ENCODE assay signal across 23 mouse cellular contexts in the genomic region with DNA sequence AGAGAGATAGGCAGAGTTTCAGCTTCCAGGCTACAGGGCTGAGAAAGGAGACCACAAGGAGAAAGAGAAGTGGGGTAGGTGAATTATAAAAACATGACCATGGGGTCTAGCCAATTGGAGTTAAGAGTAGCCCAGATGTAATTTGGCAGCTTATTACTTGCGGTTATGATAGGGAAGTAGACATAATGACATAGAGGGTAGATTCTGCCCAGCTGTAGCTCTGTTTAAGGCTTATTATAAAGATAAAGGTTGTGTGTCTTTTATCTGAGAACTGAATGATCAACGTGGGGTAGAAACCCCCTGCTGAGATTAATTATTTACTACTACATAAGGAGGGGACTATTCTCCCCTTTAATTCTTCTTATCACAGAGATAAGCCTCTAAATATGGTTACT.
"Had no signal": no experiment of that assay in that cellular context is flagged by ENCODE, and none has a peak within 500 bp of the region (broad histone marks: within the 10 kb centered on the region; RNA-seq: fewer than 3 reads in every experiment).

No protein-coding gene starts in this region.

- H3K9me3 ChIP-seq: limb, embryonic 12.5 days; limb, embryonic 15.5 days; midbrain, embryonic 12.5 days; neural tube, embryonic 13.5 days had no signal

- H3K4me2 ChIP-seq: limb, embryonic 12.5 days; limb, embryonic 15.5 days; liver, embryonic 11.5 days; lung, embryonic 14.5 days; midbrain, embryonic 12.5 days; neural tube, embryonic 13.5 days had no signal

- H3K27me3 ChIP-seq: limb, embryonic 12.5 days; limb, embryonic 15.5 days; midbrain, embryonic 12.5 days; neural tube, embryonic 13.5 days had no signal

- ATAC-seq: liver, postnatal 0 days; lung, postnatal 0 days; midbrain, embryonic 16.5 days had no signal

- H3K9ac ChIP-seq: limb, embryonic 12.5 days; limb, embryonic 15.5 days; liver, embryonic 14.5 days; liver, postnatal 0 days; lung, embryonic 14.5 days; midbrain, embryonic 12.5 days; neural tube, embryonic 13.5 days had no signal

- DNase-seq: kidney, adult 11 months; kidney, postnatal 36 days; left cerebral cortex, postnatal 4 days; liver, postnatal 0 days; lung, embryonic 14.5 days; retina, postnatal 1 day; right cerebral cortex, postnatal 25 days; spleen, adult 18-20 months; thymus, adult 18-20 months; thymus, postnatal 14 days; thymus, postnatal 4 days had no signal

- H3K36me3 ChIP-seq: limb, embryonic 12.5 days; limb, embryonic 15.5 days; midbrain, embryonic 12.5 days; neural tube, embryonic 13.5 days had no signal

- H3K27ac ChIP-seq: kidney, postnatal 0 days; limb, embryonic 12.5 days; limb, embryonic 15.5 days; liver, embryonic 14.5 days; macrophage; midbrain, embryonic 12.5 days; neural tube, embryonic 13.5 days had no signal

- H3K4me3 ChIP-seq: limb, embryonic 12.5 days; limb, embryonic 15.5 days; megakaryocyte, embryonic 14.5 days; midbrain, embryonic 12.5 days; myocyte; neural tube, embryonic 13.5 days had no signal

- H3K4me1 ChIP-seq: limb, embryonic 12.5 days; limb, embryonic 15.5 days; megakaryocyte, embryonic 14.5 days; midbrain, embryonic 12.5 days; neural tube, embryonic 13.5 days had no signal
